Mouse (Mus musculus): ENCODE results near the gene Farp1.

The Farp1 gene

GRCm38 (mm10) chr14:121147026-121147425 is 112.0 kb downstream of the Farp1 start:
- DNase-seq, result no peak

GRCm38 (mm10) chr14:121148088-121148785 is 113.2 kb downstream of the Farp1 start:
- DNase-seq, result no peak

DNA sequence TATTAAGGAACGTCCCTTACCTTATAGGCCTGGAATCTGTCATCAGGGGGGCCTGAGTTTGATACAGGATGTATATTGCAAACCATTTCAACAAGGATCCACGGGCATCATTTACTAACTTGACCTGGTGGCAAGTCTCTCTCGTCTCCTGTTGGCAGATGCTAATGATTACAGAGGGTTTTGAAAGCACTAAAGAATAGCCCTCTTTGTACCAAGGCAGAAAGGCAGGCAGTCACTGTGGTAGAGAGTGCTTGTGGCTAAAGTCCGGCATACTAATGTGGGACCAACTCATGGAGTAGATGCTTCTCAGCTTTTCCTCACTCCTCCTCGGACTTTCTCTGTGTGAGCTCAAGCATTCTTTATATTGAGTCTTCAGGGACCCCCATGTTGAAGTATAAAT is 115.0 kb downstream of the Farp1 start:
- DNase-seq, result no peak

DNA sequence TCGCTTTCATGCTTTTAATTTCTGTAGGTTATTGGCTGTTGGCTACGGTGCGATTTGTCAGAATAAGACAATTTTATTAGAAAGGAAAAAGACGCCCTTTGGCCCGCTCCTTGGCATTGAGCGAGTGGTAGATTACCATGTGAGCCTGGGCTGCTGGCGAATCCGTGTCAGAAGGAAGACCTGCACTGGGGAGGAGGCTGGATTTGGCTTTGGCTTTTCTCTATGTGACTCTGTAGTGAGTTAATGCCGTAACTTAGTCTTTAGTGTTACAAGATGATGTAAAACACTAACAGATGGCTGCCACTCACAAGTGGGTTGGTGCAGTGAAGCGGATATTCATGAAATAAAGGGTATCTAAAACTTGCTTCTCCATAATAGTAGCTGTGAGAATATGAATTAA is 116.8 kb downstream of the Farp1 start:
- DNase-seq, result no peak

- DNase-seq, result no peak
Observed at GRCm38 (mm10) chr14:121152771-121153170, 117.8 kb downstream of the Farp1 start.

DNA sequence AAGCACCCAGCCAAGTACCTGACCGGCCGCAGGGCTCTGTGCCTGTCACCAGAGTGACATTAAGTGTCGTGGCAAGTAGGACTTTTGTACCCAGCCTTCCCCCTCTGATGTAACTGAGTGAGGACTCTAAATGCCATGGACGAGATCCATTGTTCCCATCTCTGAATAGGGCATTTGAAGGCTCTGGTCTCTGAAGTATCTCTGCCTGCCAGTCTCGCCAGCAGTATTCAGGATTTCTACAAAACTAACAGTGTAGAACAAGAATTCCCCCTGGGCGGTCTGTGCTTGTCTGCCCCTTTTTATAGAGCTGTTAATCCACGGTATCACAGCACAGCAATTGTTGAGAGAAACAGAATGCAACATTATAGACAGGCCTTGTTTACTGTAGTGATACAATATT is 118.3 kb downstream of the Farp1 start:
- no peak for DNase-seq

DNA sequence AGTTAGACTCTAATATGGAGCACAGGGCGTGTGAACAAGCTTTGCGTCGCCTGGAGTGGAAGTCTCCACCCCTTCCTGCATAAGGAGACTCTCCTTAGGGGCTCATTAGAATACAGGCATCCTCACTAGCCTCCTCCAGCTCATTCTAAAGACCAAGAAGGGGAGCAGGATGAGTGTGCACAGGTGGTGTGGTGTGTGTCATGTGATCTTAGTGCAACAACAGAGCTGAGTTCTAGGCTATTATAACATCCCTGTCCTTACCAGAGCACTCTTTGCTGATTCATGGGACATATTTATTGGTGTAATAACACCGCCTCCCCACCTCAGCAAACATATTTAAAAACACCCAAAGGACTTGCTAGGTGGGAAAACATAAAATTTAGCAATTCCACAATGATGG is 120.2 kb downstream of the Farp1 start:
- DNase-seq, result no peak

- DNase-seq, result no peak
Observed at GRCm38 (mm10) chr14:121158616-121159015, 123.6 kb downstream of the Farp1 start.

GRCm38 (mm10) chr14:121162822-121163221 is 127.8 kb downstream of the Farp1 start:
- no peak for DNase-seq

GRCm38 (mm10) chr14:121164866-121165265 is 129.9 kb downstream of the Farp1 start:
- no peak for DNase-seq

DNA sequence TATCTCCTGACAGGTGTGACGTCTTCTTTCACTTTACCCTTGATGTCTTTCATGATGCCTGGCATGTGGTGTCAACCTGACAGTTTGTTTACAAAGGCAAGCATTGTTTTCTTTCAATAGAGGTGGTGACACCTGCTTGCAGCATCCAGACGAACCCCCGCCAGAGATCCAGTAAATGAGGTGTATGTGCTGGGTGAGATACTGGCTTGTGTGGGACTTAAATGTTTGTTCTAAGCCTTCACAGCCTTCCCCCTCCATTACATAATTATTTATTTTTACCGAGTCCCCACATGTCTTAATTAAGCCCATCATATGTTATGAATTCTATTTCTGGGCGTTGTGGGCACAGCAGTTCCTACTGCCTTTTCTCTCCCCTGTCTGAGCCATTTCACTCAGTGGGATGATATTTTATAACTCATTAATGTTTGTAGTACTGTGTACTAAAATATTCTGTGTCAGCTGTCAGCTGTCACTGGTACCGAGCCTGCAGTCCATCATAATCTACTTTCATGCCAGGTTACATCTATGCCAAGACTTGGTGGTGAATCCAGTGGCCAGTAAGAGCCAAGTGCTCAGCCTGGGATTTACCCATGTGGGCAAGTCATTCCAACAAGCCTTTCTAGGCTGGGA is 130.5 kb downstream of the Farp1 start:
- no peak for DNase-seq

GRCm38 (mm10) chr14:121166038-121166436 is 131.0 kb downstream of the Farp1 start:
- no peak for DNase-seq

- DNase-seq, result no peak
Observed at GRCm38 (mm10) chr14:121168716-121169115, 133.7 kb downstream of the Farp1 start.

GRCm38 (mm10) chr14:121170321-121170720 is 135.3 kb downstream of the Farp1 start:
- no peak for DNase-seq

DNA sequence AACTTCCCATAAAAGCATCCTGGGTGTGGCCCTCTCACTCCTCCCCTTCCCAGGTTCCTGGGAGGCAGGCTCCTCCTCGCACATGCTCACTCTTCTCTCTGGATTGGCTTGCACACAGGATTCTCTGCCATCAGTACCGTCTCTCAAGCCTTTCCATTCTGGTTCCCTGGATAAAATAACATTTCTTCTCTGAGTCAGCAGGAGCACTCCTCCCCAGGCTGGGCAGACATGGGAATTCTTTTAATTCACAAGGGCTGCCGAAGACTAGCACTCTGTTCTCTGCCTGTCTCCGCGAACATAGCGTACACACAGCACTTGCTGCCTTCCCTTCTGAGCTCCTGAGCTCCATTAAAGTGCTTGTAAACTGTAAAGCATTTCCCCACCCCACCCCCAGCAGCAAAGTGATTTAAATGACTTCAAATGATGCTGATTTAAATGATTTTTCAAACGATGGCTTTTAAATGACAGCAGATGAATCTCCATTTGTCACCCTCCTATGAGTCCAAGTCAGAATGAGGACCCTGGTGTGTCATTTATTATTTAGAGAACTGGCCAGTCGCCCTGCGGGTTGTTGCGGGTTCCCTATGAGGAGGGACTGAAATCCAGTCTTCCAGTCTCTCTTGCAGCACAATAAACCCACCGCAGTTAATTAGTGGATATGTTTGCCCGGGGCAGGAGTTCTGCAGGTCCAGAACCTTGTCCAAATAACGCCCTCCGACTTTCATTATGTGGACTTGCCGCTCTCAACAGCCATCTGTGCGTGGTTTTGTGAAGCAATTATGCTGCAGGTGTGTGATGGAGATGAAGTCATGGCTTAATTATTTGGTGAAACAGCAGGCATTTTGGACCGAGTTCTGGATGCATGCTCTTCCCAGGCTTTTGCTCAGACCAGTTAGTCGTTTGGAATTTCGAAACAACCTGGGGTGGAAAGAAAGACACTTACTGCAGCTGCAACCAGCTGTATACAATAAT is 137.4 kb downstream of the Farp1 start:
- DNase-seq, result no peak

DNA sequence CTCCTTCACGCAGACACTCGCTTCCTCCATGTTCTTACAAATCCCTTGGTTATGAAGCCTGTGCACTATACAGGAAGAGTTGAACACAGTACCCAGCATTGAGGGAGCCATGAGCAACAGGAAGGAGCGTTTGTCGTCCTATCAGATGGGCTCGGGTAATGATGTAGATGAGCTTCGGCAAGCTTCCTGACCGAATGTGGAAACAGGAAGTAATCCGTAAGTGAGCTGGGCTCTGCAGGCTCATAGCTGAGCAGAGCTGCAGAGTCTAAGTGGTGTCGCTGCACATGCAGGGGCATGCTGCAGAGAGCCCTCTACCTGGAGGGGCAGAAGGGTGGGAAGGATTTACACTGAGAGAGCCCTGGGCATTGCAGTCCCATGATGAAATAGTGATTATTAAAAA is 140.4 kb downstream of the Farp1 start:
- DNase-seq, result no peak

GRCm38 (mm10) chr14:121175861-121176260 is 140.9 kb downstream of the Farp1 start:
- no peak for DNase-seq

DNA sequence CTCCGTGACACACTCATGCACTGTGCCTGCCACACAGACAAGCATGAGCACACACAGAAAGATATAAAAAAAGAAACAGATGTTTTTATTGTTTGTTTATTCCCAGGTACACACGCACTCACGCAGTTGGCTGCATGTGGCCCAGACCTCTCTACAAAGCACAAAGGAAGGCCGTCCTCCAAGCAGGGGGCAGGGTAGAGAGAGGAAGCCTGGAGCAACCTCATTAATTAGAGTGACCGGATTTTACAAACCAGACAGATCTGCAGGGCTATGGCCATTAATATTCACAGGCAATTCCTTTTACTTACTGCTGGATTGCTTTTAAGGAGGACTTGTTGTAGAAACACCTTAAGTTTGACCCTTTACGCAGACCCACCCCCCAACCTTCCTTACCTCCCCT is 142.9 kb downstream of the Farp1 start:
- DNase-seq, result no peak

GRCm38 (mm10) chr14:121180611-121181010 is 145.6 kb downstream of the Farp1 start:
- no peak for DNase-seq

DNA sequence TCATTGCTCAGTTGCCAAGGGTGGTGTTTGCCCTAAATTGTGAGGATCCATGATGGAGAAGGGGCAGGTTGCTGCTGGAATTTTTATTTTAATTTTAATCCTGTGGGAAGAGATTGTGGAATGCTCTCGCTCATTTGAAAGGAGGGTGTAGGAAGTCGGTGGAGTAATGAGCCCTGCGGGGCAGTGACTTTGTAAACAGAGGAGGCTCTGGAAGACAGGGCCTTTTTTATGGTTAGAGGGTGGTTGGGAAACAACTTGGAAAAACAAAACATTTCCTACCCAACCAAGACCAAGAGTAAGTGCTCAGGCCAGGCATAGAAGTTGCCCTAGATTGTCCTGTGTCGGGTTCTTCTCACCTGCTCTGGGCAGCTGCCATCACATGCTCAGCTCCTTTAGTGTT is 146.8 kb downstream of the Farp1 start:
- no peak for DNase-seq

GRCm38 (mm10) chr14:121182967-121183366 is 148.0 kb downstream of the Farp1 start:
- DNase-seq, result no peak

GRCm38 (mm10) chr14:121183414-121184130 is 148.6 kb downstream of the Farp1 start:
- no peak for DNase-seq

GRCm38 (mm10) chr14:121184351-121184750 is 149.4 kb downstream of the Farp1 start:
- no peak for DNase-seq

All from liver (tissue).